Mouse (Mus musculus) left cerebral cortex, adult 2 months (tissue): Measurements from ENCODE around the gene Bloc1s4. TPM values are rescaled to one million over a fixed set of nuclear protein-coding genes. Genes with fewer than 3 reads are reported as not detected.

Experiments used
- DNase-seq, 2 experiments: peaks; one replicate each; pipeline ENCODE4 v3.0.0; 2021 to 2022; ENCODE audit warnings: low spot score in 2 of 2, mixed read lengths in 1 of 2; ENCODE audit errors: extremely low spot score in 1 of 2
- H3K27ac ChIP-seq: fragments of 200-600 bp; 2 replicates; pipeline ENCODE4 v1.8.1; 2022
- H3K4me3 ChIP-seq: fragments of 200-600 bp; 2 replicates; pipeline ENCODE4 v1.8.1; 2022
- CTCF ChIP-seq: fragments of 200-600 bp; IDR thresholded peaks from 2 replicates; pipeline ENCODE4 v1.8.1; 2022; ENCODE audit warnings: antibody characterized with exemption, mild to moderate bottlenecking, moderate library complexity
- intact Hi-C: fragments of 180-260 bp; cut with DNase I; formaldehyde crosslinking; loops from one replicate; pipeline ENCODE4 v1.15.1; 2025
- total RNA-seq, 2 experiments: library from RNA; stranded (reverse); gene quantifications; 2 replicates each; pipeline ENCODE4 v1.2.3; 2021

Gene Bloc1s4
- total RNA-seq, 2 experiments from 2014 or later = 19.3 to 19.7 TPM

- intact Hi-C loops = no loop called here
- no peak for TF ChIP-seq CTCF
- no peak for DNase-seq
- Histone ChIP-seq H3K27ac (no peak overlapping the region), H3K4me3 (no peak overlapping the region)
Measured at GRCm38 (mm10) chr5:36711863-36712262, 36.6 kb downstream of the Bloc1s4 start.

GRCm38 (mm10) chr5:36705792-36706191, 42.7 kb downstream of the Bloc1s4 start:
- no peak for DNase-seq
- intact Hi-C loops = no loop called here
- no peak overlapping the region for H3K27ac ChIP-seq
- no peak for TF ChIP-seq CTCF
- H3K4me3 ChIP-seq = no peak overlapping the region

GRCm38 (mm10) chr5:36705390-36705789, 43.1 kb downstream of the Bloc1s4 start:
- no peak overlapping the region for H3K4me3 ChIP-seq
- DNase-seq = no peak
- no peak for TF ChIP-seq CTCF
- intact Hi-C loops = no loop called here
- H3K27ac ChIP-seq = no peak overlapping the region

- no peak for DNase-seq
- H3K27ac ChIP-seq = no peak overlapping the region
- H3K4me3 ChIP-seq = no peak overlapping the region
- no peak for TF ChIP-seq CTCF
- intact Hi-C loops = no loop called here
Measured at GRCm38 (mm10) chr5:36704684-36705083, 43.8 kb downstream of the Bloc1s4 start.

- no peak for DNase-seq
- Histone ChIP-seq H3K4me3 (no peak overlapping the region), H3K27ac (no peak overlapping the region)
- TF ChIP-seq CTCF = no peak
- intact Hi-C loops = no loop called here
Measured at GRCm38 (mm10) chr5:36700939-36701620, 47.4 kb downstream of the Bloc1s4 start.

GRCm38 (mm10) chr5:36698689-36699088, 49.8 kb downstream of the Bloc1s4 start:
- TF ChIP-seq CTCF = no peak
- no peak overlapping the region for H3K4me3 ChIP-seq
- DNase-seq = no peak
- H3K27ac ChIP-seq = no peak overlapping the region
- intact Hi-C loops = no loop called here

GRCm38 (mm10) chr5:36698067-36698670, 50.3 kb downstream of the Bloc1s4 start:
- no peak for TF ChIP-seq CTCF
- intact Hi-C loops = no loop called here
- DNase-seq = no peak
- no peak overlapping the region for H3K4me3 ChIP-seq
- no peak overlapping the region for H3K27ac ChIP-seq

Other genes starting within 250 kb of the Bloc1s4 start
- 10 to 100 TPM; 82.0 to 82.4 TPM for gene Tbc1d14, start 155.4 kb downstream of the Bloc1s4 start, total RNA-seq
- 100 to 1,000 TPM in 1 of 2 experiments, 10 to 100 TPM in 1; 93.9 to 111 TPM for gene D5Ertd579e, start 52.6 kb downstream of the Bloc1s4 start, total RNA-seq
- gene Mrfap1, start 48.1 kb upstream of the Bloc1s4 start, total RNA-seq = 100 to 1,000 TPM; 409 to 435 TPM
- gene Man2b2, start 82.0 kb upstream of the Bloc1s4 start, total RNA-seq = 10 to 100 TPM; 25.3 to 25.8 TPM
- 100 to 1,000 TPM; 448 to 462 TPM for gene Ppp2r2c, start 119.9 kb upstream of the Bloc1s4 start, total RNA-seq
- gene Wfs1, start 240.6 kb upstream of the Bloc1s4 start, total RNA-seq = 100 to 1,000 TPM; 118 to 155 TPM